Mouse (Mus musculus): ENCODE measurements around the gene Etl4.

Gene Etl4

DNA sequence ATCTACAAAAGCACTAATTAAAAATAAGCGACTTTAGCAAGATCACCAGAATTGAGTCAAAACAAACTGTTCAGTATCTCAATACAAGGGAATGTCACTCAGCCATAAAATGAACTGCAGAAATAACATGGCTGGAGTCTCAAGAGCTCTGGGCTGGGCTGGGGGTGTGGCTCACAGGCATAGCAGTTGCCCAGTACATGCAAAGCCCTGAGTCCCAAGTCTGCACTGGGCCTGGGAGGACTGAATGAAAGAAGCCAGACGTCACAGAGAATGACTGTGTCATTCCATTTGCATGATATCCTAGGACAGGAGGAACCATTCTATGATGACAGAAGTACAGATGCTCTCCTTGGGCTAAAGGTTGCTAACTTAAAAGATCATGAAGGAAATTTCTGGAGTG lies 864.9 kb downstream of the Etl4 start:
- no peak for DNase-seq

DNA sequence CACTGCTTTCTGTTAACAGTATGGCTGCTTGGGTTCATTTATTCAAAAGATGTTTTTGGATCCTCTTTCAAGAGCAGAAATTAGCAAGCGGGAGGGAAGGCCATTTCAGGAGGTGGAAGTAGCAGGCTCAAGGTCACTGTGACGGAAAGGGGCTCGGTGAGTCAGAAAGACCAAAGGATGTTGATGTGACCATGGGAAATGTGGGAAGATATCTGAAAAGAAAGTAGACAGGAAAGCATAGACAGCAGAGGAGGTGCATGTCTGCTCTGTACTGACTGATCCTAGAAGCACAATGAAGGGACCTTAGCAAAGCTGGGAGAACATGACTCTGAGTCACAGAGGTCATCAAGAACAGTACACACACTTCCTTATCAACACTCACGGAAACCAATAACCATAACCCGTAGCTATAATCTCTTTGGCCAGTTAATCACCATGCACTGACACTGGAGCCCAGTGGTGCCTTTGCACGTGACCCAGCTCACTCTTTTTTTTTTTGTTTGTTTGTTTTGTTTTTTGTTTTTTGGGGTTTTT lies 866.7 kb downstream of the Etl4 start:
- DNase-seq, result no peak

- peak; percentile 55 for DNase-seq
Observed at GRCm38 (mm10) chr2:20777931-20778330, 868.4 kb downstream of the Etl4 start.

DNA sequence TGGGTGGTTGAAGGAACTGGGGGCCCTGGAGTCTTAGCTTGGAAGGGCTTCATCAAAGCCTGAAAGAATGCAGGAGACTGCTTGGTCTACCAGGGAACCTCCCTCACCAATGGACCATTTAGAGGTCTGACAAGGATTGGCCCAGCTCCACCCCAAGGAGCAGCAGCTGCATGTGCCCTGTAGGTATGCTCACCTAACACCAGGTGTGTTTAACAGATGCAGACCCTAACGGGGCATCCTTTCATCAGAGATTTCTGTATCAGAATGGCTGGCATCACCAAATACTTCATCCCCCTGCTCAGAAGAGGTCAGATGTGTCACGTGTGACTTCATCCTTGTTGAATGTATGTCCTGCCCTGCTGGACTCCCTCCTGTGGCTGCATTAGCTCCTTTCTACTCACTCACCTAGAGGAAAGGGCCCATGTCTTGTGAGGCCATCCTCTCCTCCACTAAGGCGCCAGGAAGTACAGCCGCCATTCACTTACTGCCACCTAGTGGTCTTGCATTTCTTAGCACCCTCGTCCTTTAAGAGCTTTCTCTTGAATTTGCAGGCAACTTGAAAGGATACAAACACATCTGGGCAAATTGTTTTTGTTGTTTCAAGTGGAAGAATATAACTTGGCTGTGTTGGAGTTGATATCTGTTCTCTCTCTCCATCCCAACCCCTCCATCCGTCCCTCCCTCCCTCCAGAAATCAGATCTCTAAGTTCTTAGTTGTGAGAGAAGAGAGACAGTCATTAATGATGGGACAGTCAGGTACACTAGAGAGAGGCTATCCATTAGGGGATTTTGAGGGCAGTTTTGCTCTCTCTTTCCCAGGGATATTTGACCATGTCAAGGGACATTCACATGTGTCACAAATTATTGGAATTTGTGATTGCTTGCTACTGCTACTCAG lies 870.2 kb downstream of the Etl4 start:
- DNase-seq, result peak; percentile 64

DNA sequence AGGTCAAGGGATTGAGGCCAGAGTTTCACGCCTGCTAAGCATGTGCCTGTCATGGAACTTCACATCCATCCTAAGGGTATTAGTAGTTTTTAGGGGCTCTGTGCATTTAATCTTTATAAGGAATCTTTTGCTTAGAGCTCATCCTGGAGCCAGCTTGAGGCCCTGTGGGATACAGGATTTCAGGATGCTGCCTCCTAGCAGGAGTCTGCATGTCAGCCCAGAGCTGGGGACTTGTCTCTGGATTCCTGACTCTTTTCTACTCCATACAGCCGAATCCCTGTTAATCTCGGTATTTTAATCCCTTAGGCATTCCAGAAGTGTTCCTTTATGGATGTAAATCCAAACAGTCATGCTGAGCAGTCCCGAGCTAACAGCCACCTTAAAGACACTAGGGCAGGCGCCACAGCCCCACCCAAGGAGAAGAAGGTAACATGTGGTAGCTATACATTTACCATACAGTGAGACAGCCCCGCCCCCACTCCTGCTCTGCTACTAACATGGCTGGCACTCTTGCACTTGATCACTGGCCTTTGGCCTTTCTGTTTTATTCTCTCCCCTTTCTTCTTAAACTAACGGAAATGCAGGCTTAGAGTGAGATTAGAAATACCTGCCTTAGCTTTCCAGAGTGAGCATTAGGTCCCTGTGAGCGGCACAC lies 891.8 kb downstream of the Etl4 start:
- DNase-seq, result no peak

GRCm38 (mm10) chr2:20811506-20811905 lies 901.9 kb downstream of the Etl4 start:
- DNase-seq, result peak; percentile 33

DNA sequence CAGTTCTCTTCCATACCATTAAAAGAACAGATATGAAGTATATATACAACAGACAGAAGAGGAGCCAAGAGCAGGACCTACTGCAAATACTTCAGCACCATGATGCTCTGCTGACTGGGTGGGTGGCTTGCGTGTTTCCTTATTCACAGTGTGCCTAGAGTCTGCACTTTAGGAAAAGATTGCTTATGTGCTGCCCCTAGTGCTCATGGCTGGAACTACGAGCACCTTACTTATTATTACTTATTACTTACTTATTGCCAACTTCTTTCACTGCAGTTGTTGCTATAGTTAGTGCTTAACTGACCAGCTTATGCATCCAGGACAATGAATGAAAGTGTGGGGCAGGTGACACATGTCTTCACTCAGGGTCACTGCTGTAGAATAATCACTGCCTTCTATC lies 904.4 kb downstream of the Etl4 start:
- DNase-seq, result no peak

- no peak for DNase-seq
Observed at GRCm38 (mm10) chr2:20818226-20818625, 908.6 kb downstream of the Etl4 start.

DNA sequence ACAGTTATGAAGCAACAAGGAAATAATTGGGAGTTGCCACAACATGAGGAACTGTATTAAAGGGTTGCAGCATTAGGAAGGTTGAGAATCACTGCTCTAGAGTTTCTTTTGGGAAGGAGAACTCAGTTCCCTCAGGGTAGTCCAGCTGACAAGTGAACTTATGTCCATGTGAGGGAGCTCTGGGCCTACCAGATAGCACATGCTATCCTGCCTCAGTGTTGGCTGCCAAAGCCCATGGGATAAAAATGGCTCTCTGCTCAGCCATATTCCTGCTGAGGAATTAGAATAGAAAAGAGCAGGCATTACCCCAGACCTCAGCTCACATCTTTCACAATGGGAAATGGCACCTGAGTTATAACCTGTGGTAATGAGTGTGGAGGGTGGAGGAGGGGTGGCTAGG lies 916.7 kb downstream of the Etl4 start:
- no peak for DNase-seq

GRCm38 (mm10) chr2:20830882-20831281 lies 921.3 kb downstream of the Etl4 start:
- DNase-seq, result no peak

GRCm38 (mm10) chr2:20831608-20832406 lies 922.2 kb downstream of the Etl4 start:
- DNase-seq, result no peak

GRCm38 (mm10) chr2:20849346-20849745 lies 939.8 kb downstream of the Etl4 start:
- DNase-seq, result no peak

Measured in kidney, postnatal 14 days (tissue).